Mouse (Mus musculus) forebrain, embryonic 14.5 days (tissue): ENCODE measurements around the gene S100a3. TPM values are rescaled to one million over a fixed set of nuclear protein-coding genes. Genes with fewer than 3 reads are reported as not detected.

Experiments
- ATAC-seq: fragments of 200-750 bp; cut with Nextera tagmentation; 2 replicates; pipeline ENCODE4 v1.8.0; 2017; ENCODE audit warnings: mild to moderate bottlenecking, moderate library complexity
- DNase-seq: peaks from one replicate; pipeline ENCODE4 v3.0.0-alpha.2; 2015; ENCODE audit warnings: low spot score
- H3K27ac ChIP-seq: fragments of 300-500 bp; sonication (generic); 2 replicates; pipeline ENCODE4 v1.5.1; 2014; ENCODE audit warnings: low read depth, mild to moderate bottlenecking, control low read depth, low read length, moderate library complexity
- H3K27me3 ChIP-seq: fragments of 300-500 bp; sonication (generic); replicated peaks from 2 replicates; pipeline ENCODE4 v1.6.1; 2014; ENCODE audit warnings: low read length, control low read depth, mixed read lengths; ENCODE audit not compliant: control insufficient read depth, insufficient read depth
- H3K36me3 ChIP-seq: fragments of 300-500 bp; sonication (generic); 2 replicates; pipeline ENCODE4 v1.6.1; 2014; ENCODE audit warnings: low read length, control low read depth; ENCODE audit not compliant: control insufficient read depth, insufficient read depth
- H3K4me1 ChIP-seq: fragments of 300-500 bp; sonication (generic); 2 replicates; pipeline ENCODE4 v1.6.1; 2014; ENCODE audit warnings: antibody characterized with exemption, low read length, control low read depth; ENCODE audit not compliant: control insufficient read depth, insufficient read depth
- H3K4me2 ChIP-seq: fragments of 300-500 bp; sonication (generic); 2 replicates; pipeline ENCODE4 v1.6.1; 2014; ENCODE audit warnings: mild to moderate bottlenecking, control low read depth, low read length
- H3K4me3 ChIP-seq: fragments of 300-500 bp; sonication (generic); 2 replicates; pipeline ENCODE4 v1.5.1; 2014; ENCODE audit warnings: low read depth, low read length, control low read depth
- H3K9ac ChIP-seq: fragments of 300-500 bp; sonication (generic); 2 replicates; pipeline ENCODE4 v1.6.1; 2014; ENCODE audit warnings: mild to moderate bottlenecking, low read length, control low read depth, moderate library complexity
- H3K9me3 ChIP-seq: fragments of 300-500 bp; sonication (generic); replicated peaks from 2 replicates; pipeline ENCODE4 v1.6.1; 2016; ENCODE audit warnings: low read length, control low read depth, mixed read lengths; ENCODE audit not compliant: control insufficient read depth
- WGBS: fragments of 180-500 bp; shearing (Covaris S2); extraction: QIAGEN DNeasy Blood & Tissue Kit; methylation state at CpG from one replicate; pipeline ENCODE4 v1.1.7; 2014; 5-methylcytosine and 5-hydroxymethylcytosine counted together
- polyA plus RNA-seq: library from polyadenylated mRNA; unstranded; fragments of >200 nt; fragmentation: Nextera tagmentation; extraction: Ambion mirVana; gene quantifications from 2 replicates; pipeline ENCODE4 v1.2.1, GENCODE M21; 2014

The S100a3 gene
- polyA plus RNA-seq, 1 experiment from 2014 or later = not detected

DNA sequence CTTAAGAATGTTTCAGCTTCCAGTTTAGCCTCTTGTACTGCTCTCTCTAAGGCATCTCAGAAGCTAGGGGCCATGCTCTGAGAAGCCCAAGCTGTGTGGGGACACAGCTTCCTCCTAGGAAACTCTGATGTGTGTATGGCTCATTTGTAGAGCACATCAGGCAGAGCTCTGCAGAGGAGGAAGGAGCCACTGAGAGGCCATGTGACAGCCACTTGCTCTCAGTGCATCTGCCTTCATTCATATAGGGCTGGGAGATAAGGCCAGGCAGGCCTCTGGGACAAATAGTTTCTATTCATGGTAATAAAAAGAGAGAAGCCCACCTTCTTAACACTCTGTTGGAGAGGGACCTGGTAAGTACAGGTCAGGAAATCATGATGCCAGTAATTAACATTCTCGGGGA lies 34.1 kb downstream of the S100a3 start:
- DNase-seq (no peak), ATAC-seq (no peak)
- Histone ChIP-seq H3K27ac (no peak overlapping the region), H3K4me3 (no peak overlapping the region), H3K36me3 (no peaks in the 10 kb centered on the region), H3K27me3 (no peaks in the 10 kb centered on the region), H3K4me2 (no peak overlapping the region), H3K9me3 (no peaks in the 10 kb centered on the region), H3K4me1 (no peaks in the 10 kb centered on the region), H3K9ac (no peak overlapping the region)
- WGBS = 88% methylated on average over 1 of the region's 1 CpGs

DNA sequence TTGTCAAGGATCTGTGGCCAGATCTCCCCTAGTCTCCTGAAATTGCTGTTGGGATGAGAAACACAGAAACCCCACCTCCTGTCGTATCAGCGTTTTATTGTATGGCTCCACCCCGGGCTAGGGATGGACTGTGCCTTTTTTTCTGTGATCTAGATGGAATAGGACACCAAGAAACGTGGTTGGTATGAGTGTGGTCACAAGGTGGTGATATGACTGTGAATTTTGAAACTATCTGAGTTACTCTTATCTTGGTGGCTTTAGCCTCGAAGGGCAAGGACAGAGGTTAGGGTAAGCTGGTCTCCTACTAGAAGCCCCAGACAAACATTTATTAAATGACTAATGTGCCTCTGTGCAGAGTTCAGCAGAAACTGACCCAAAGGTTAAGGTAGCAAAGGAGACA lies 35.2 kb downstream of the S100a3 start:
- H3K36me3 ChIP-seq = no peaks in the 10 kb centered on the region
- DNase-seq (no peak), ATAC-seq (no peak)
- WGBS = 80% methylated on average over 5 of the region's 5 CpGs
- H3K4me1 ChIP-seq = no peaks in the 10 kb centered on the region
- no peak overlapping the region for H3K27ac ChIP-seq
- H3K9ac ChIP-seq = no peak overlapping the region
- no peaks in the 10 kb centered on the region for H3K27me3 ChIP-seq
- H3K4me2 ChIP-seq = no peak overlapping the region
- no peaks in the 10 kb centered on the region for H3K9me3 ChIP-seq
- H3K4me3 ChIP-seq = no peak overlapping the region

DNA sequence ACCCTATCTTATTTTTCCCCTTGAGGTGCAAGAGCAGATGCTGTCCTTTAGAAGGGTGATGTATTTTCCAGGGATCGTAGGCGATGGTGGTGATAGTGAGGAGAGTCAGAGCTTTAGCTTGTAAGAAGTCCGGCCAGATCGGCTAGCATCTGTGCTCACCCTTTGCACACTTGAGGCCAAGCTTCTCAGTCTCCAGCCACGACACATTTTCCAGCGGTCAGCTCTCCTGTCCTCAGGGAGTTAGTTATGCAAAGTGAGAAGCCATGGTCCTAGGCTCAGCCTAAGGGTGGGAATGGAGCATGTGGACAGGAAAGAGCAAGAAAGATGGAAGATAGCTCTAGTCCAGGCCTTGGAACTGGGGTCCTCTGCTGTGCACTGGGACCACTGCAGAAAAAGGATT lies 36.4 kb downstream of the S100a3 start:
- Histone ChIP-seq H3K4me2 (no peak overlapping the region), H3K36me3 (no peaks in the 10 kb centered on the region), H3K27me3 (no peaks in the 10 kb centered on the region), H3K9me3 (no peaks in the 10 kb centered on the region), H3K4me3 (no peak overlapping the region), H3K4me1 (no peaks in the 10 kb centered on the region), H3K9ac (no peak overlapping the region), H3K27ac (no peak overlapping the region)
- DNase-seq (no peak), ATAC-seq (no peak)
- 94% methylated on average over 6 of the region's 6 CpGs for WGBS

DNA sequence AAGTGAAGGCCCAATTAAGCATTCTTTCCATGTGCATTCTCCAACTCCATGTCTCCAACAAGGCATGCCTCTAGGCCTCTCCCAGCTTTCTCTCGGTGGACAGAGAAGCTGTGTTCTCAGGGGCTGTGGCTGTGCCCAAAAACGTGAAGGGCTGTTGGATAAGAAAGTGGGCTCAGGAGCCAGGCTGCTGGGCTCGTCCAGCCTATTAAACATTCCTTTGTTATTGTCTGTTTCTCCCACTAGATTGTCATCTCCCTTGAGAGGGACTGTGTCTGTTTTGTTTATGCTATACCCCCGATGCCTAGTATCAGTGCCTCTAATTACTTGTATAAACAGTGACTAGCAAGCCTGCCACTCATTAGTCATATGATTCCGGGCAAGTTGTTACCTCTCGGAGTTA lies 37.4 kb downstream of the S100a3 start:
- H3K9ac ChIP-seq = no peak overlapping the region
- H3K4me2 ChIP-seq = no peak overlapping the region
- no peak overlapping the region for H3K27ac ChIP-seq
- DNase-seq (no peak), ATAC-seq (no peak)
- no peaks in the 10 kb centered on the region for H3K36me3 ChIP-seq
- no peaks in the 10 kb centered on the region for H3K27me3 ChIP-seq
- H3K9me3 ChIP-seq = no peaks in the 10 kb centered on the region
- no peak overlapping the region for H3K4me3 ChIP-seq
- 57% methylated on average over 6 of the region's 6 CpGs for WGBS
- no peaks in the 10 kb centered on the region for H3K4me1 ChIP-seq

DNA sequence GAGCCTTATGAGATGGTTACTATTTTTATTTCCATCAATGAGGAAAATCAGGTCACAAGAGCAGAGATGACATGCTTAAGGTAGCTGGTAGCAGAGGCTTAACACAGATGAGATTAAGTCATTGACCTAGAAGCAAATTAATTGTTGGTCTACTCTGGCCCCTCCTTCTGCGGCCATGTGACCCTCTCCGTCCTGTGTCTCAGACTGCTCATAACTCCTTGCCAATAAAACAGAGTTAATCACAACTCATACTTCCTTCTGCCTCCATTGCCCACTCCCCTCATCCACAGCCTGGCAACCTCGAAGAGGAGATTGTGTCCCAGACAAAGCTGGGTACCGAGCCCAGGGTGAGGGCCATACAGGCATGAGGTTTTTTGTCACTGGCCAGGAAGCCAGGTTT lies 37.8 kb downstream of the S100a3 start:
- H3K27ac ChIP-seq = no peak overlapping the region
- 90% methylated on average over 4 of the region's 4 CpGs for WGBS
- H3K9ac ChIP-seq = no peak overlapping the region
- no peaks in the 10 kb centered on the region for H3K36me3 ChIP-seq
- no peaks in the 10 kb centered on the region for H3K27me3 ChIP-seq
- no peak overlapping the region for H3K4me2 ChIP-seq
- DNase-seq (no peak), ATAC-seq (no peak)
- H3K4me1 ChIP-seq = no peaks in the 10 kb centered on the region
- H3K4me3 ChIP-seq = no peak overlapping the region
- no peaks in the 10 kb centered on the region for H3K9me3 ChIP-seq

DNA sequence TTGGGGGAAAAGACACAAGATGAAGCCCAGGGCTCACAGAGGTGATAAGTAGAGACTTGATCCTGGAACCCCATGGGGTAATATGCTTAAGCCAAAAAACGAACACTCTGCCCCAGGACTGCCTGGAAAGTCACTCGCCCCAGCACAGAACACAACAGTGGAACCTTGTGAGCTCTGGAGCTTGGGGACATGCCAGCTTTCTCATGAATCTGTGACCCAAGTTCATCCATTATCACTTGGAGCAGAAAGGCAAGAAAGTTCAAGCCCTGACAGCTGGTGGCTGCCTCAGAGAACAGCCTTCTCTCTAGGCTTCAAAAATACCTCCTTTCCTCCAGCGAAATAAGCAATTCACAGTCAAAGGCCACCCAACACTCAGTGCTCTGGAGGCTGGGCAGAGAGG lies 39.0 kb downstream of the S100a3 start:
- H3K9me3 ChIP-seq = no peaks in the 10 kb centered on the region
- H3K27me3 ChIP-seq = no peaks in the 10 kb centered on the region
- peaks cover 5% of the 10 kb centered on the region for H3K4me1 ChIP-seq
- WGBS = 84% methylated on average over 3 of the region's 3 CpGs
- no peak overlapping the region for H3K27ac ChIP-seq
- no peak for DNase-seq
- no peak for ATAC-seq
- H3K9ac ChIP-seq = no peak overlapping the region
- no peak overlapping the region for H3K4me3 ChIP-seq
- H3K36me3 ChIP-seq = no peaks in the 10 kb centered on the region
- no peak overlapping the region for H3K4me2 ChIP-seq

DNA sequence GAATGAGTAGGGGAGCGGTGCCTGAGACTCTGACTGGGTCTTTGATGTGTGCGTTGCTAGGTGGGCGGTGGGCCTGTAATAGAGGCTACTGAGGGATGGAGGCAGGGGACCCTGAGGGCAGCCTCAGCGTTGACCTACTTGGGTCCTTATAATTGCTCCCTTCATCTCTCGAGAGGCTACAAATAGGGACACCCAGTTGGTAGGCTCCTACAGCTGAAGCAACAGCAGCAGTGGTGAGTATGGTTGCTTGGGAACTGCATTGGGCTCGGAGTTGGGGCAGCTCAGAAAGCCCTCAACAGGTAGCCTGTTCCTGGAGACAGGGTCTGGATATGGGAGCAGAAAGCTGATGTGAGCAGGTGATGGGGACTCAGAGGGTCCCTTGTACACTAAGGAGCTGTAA lies 39.7 kb downstream of the S100a3 start:
- Histone ChIP-seq H3K27me3 (no peaks in the 10 kb centered on the region), H3K9me3 (no peaks in the 10 kb centered on the region), H3K4me3 (no peak overlapping the region), H3K4me2 (no peak overlapping the region), H3K9ac (no peak overlapping the region), H3K4me1 (peaks cover 8% of the 10 kb centered on the region), H3K36me3 (no peaks in the 10 kb centered on the region), H3K27ac (no peak overlapping the region)
- ATAC-seq = no peak
- 87% methylated on average over 6 of the region's 6 CpGs for WGBS
- DNase-seq = no peak

DNA sequence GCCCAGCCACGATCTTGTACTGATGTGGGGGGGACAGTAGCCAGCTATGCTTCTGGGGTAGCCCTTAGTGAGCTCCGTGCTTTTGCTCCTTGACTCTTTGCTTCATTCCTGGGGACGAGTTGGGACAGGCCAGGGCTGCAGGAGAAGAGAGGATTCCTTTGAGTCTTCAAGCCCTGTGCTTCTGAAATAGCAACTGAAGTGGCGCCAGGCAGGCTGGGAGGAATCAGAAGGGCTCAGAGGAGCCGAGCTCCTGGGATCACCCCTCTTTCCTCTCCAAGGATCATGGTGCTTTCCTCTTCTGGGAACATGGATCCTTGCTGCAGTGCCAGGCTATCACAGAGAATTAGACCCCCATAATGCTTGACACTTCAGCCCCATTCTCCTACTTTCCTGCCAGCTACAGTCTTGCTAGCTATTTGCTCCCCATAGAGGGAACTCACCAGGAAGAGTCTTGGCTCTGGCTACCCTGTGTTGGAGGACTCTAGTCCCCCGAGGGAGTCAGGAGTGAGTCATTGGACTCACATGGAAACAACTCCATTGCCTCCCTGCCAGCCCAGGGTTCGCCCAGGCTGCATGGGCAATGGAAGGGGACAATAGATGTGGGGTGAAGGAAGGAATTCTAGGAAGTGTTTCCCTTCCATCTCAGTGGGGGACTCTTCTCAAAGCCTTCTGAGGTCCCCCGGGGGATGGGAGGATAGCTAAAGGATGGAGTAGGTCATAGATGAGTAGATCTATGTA lies 40.2 kb downstream of the S100a3 start:
- Histone ChIP-seq H3K4me3 (no peak overlapping the region), H3K36me3 (no peaks in the 10 kb centered on the region), H3K27ac (no peak overlapping the region), H3K27me3 (no peaks in the 10 kb centered on the region), H3K4me2 (no peak overlapping the region), H3K4me1 (peaks cover 8% of the 10 kb centered on the region), H3K9ac (no peak overlapping the region), H3K9me3 (no peaks in the 10 kb centered on the region)
- no peak for ATAC-seq
- DNase-seq = no peak
- 78% methylated on average over 8 of the region's 8 CpGs for WGBS

DNA sequence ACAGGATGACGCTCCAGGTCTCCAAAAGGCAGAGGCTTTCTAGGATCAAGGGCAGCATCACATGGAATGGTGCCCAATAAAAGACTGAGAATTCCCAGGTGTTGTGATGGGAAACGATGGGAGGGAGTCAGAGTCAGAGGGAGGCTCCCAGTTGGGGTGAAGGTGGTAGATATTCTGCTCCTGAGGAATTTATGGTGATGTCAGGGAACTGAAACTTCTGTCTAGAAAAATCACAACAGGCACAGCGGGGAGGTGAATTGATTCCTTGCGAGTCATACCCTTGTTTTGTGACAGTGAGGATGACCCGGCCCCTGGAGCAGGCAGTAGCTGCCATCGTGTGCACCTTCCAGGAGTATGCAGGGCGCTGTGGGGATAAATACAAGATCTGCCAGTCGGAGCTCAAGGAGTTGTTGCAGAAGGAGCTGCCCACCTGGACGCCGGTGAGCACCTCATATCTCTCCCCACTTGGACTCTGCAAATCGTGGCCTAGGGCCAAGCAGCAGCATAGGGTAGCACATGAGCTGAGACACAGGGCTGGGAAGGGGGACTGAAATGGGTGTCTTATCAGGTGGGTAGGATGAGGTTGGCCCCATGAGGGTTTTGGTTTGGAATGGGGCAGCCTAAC lies 41.2 kb downstream of the S100a3 start, which contains the start of gene Gm42674:
TSS of gene Gm42674 (plus strand) at position 419 of the 625 bp plus-strand sequence.
- ATAC-seq = no peak
- 85% methylated on average over 11 of the region's 11 CpGs for WGBS
- no peak within 1 kb of the TSS for H3K9ac ChIP-seq
- H3K27me3 ChIP-seq = no peaks in the 10 kb centered on the region
- H3K27ac ChIP-seq = no peak within 1 kb of the TSS
- H3K36me3 ChIP-seq = no peaks in the 10 kb centered on the region
- H3K4me3 ChIP-seq = no peak within 1 kb of the TSS
- peaks cover 8% of the 10 kb centered on the region for H3K4me1 ChIP-seq
- H3K9me3 ChIP-seq = no peaks in the 10 kb centered on the region
- DNase-seq = no peak
- H3K4me2 ChIP-seq = no peak within 1 kb of the TSS
